Mouse (Mus musculus) spleen, adult 2 months (tissue): ENCODE measurements around the gene Tph1.

Experiments used
- CTCF ChIP-seq: fragments of 200-500 bp; IDR thresholded peaks from 2 replicates; pipeline ENCODE4 v1.5.1; 2011; ENCODE audit warnings: mild to moderate bottlenecking, inconsistent platforms; ENCODE audit not compliant: insufficient read depth, insufficient read length, insufficient replicate concordance; ENCODE audit errors: extremely low read depth
- POLR2A ChIP-seq: fragments of 200-500 bp; IDR thresholded peaks from 2 replicates; pipeline ENCODE4 v1.6.1; 2011; ENCODE audit warnings: low read depth, low read length, inconsistent platforms

DNA sequence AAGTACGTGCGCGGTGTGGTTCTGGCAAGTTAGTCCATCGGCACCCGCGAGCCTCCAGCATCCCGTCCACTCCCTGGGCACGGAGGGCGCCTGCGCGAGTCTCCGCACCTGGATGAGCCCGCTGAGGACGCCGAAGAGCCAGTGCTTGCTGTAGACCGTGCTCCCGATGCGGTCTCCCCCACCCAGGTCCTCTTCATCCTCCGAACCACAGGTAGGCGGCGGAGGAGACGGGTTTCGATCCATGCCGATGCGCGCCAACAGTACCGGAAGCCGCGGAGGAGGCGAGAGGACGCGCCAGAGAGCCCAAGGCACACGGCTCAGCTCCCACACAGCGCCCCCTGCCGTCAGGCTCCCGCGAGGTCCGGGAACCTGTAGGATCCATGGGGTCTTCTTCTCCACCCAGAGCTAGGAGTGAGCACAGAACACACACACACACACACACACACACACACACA, 38.1 kb upstream of the Tph1 start, which contains the start of gene Saal1:
- TF ChIP-seq CTCF: peak; percentile 96
- TF ChIP-seq POLR2A: peak; percentile 53; the same call in 1 of the 2 replicates
